ENCODE assay signal across 9 mouse cellular contexts in the genomic region with DNA sequence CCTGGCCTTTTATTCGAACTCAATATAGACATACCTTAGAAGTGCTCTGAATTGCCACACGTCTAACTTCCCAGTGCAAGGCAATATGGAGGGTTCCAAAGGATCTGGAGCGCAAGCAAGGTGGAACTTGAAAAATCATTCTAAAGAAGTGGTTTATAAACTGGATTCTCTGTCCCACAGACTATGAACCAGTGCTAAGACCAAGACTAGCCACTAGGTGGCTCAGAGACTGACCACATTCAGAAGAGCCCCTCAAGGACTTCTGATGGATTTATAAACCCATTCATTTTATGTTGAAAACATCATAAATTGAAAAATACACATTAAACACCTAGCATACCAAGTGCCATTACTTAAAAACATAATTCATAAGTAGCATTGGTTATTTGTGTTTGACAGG.
DNase-seq lines count a peak whose midpoint lies in the region; ATAC-seq and TF ChIP-seq lines count a peak whose summit lies in the region.
"Had no signal": no experiment of that assay in that cellular context is flagged by ENCODE, and none has a peak within 500 bp of the region (broad histone marks: within the 10 kb centered on the region; RNA-seq: fewer than 3 reads in every experiment).

No protein-coding gene starts in this region.

- H3K36me3 ChIP-seq in heart, postnatal 0 days (replicated peaks; ENCODE audit: control insufficient read depth, insufficient read depth, low read length) = no peaks in the 10 kb centered on the region
- no peaks in the 10 kb centered on the region for H3K36me3 ChIP-seq in heart, embryonic 11.5 days (ENCODE audit: control insufficient read depth, insufficient read depth, low read length)
- H3K36me3 ChIP-seq in forebrain, embryonic 10.5 days (replicated peaks) = no peaks in the 10 kb centered on the region

- H3K4me2 ChIP-seq in heart, postnatal 0 days (ENCODE audit: low read depth, low read length) = no peak overlapping the region
- H3K4me2 ChIP-seq in heart, embryonic 11.5 days = no peak overlapping the region

- no peaks in the 10 kb centered on the region for H3K9me3 ChIP-seq in heart, postnatal 0 days (replicated peaks; ENCODE audit: control insufficient read depth, low read length)
- no peaks in the 10 kb centered on the region for H3K9me3 ChIP-seq in heart, embryonic 11.5 days (replicated peaks; ENCODE audit: control insufficient read depth, low read length)
- no peaks in the 10 kb centered on the region for H3K9me3 ChIP-seq in forebrain, embryonic 10.5 days

- WGBS in heart, postnatal 0 days = 74% methylated on average over 3 of the region's 3 CpGs
- WGBS in heart, embryonic 11.5 days (ENCODE audit: insufficient replicate concordance) = 65% methylated on average over 3 of the region's 3 CpGs
- WGBS in forebrain, embryonic 10.5 days = 84% methylated on average over 3 of the region's 3 CpGs

- TF ChIP-seq EP300 in heart, postnatal 0 days (IDR thresholded peaks at IDR 0.05; ENCODE audit: low read depth) = no peak

- no peak overlapping the region for H3K27ac ChIP-seq in heart, postnatal 0 days (ENCODE audit: low read depth)
- no peak overlapping the region for H3K27ac ChIP-seq in heart, embryonic 11.5 days (ENCODE audit: low read depth, low read length)
- no peak overlapping the region for H3K27ac ChIP-seq in forebrain, embryonic 10.5 days

- no peaks in the 10 kb centered on the region for H3K4me1 ChIP-seq in heart, postnatal 0 days (ENCODE audit: control insufficient read depth, insufficient read depth)
- H3K4me1 ChIP-seq in heart, embryonic 11.5 days (ENCODE audit: control insufficient read depth, insufficient read depth, low read length) = no peaks in the 10 kb centered on the region
- no peaks in the 10 kb centered on the region for H3K4me1 ChIP-seq in forebrain, embryonic 10.5 days

- CTCF ChIA-PET in Patski (lab: Charles Lee) = no interaction called here

- peak; percentile 37; the same call in 1 of the 2 replicates for TF ChIP-seq CTCF in heart, postnatal 0 days (IDR thresholded peaks at IDR 0.05; ENCODE audit: low read depth)
- TF ChIP-seq CTCF in Patski (IDR thresholded peaks at IDR 0.05) = peak; percentile 45

- no peaks in the 10 kb centered on the region for H3K27me3 ChIP-seq in heart, postnatal 0 days (ENCODE audit: control insufficient read depth, insufficient read depth, low read length)
- no peaks in the 10 kb centered on the region for H3K27me3 ChIP-seq in heart, embryonic 11.5 days (ENCODE audit: control insufficient read depth, insufficient read depth, low read length)
- peaks cover 5% of the 10 kb centered on the region for H3K27me3 ChIP-seq in Patski
- H3K27me3 ChIP-seq in forebrain, embryonic 10.5 days (ENCODE audit: poor library complexity, severe bottlenecking) = no peaks in the 10 kb centered on the region

- no peak overlapping the region for H3K4me3 ChIP-seq in heart, postnatal 0 days (ENCODE audit: low read depth, low read length)
- H3K4me3 ChIP-seq in heart, embryonic 11.5 days (ENCODE audit: low read depth, low read length) = no peak overlapping the region
- no peak overlapping the region for H3K4me3 ChIP-seq in forebrain, embryonic 10.5 days

- ATAC-seq in heart, postnatal 0 days (ENCODE audit: insufficient read depth, low read depth) = no peak
- no peak for ATAC-seq in heart, embryonic 11.5 days (replicated peaks; ENCODE audit: insufficient number of reproducible peaks, low FRiP score, low TSS enrichment)
- no peak for ATAC-seq in Patski

- DNase-seq in heart, postnatal 0 days (ENCODE audit: low spot score) = no peak
- DNase-seq in lung, postnatal 10 days = peak; percentile 16
- no peak for DNase-seq in lung, postnatal 25 days (ENCODE audit: low spot score)
- DNase-seq in Patski (ENCODE audit: low read depth, low spot score) = no peak
- DNase-seq in embryo, embryonic 11 days = peak; percentile 27
- DNase-seq in forebrain, embryonic 10.5 days (ENCODE audit: extremely low spot score, low spot score) = no peak
- DNase-seq in spleen, postnatal 4 days (ENCODE audit: low spot score in 2 of 2) = no peak
- DNase-seq: thymus, postnatal 14 days had no signal

- in situ Hi-C loops in Patski (cut with MboI; ENCODE audit: low pct_unique_long_range_greater_than_20kb) = no loop called here

- POLR2A ChIA-PET in Patski (lab: Charles Lee) = no interaction called here

- H3K9ac ChIP-seq in heart, postnatal 0 days (replicated peaks; ENCODE audit: low read depth, low read length) = no peak overlapping the region
- H3K9ac ChIP-seq in heart, embryonic 11.5 days (ENCODE audit: low read depth, low read length) = no peak overlapping the region

Comparison
In these comparisons a context has a peak if more than half of its experiments do, and no peak if none do; other contexts are left out.
1. DNase-seq: peak in lung, postnatal 10 days (single experiment) and embryo, embryonic 11 days (single experiment); none in heart, postnatal 0 days (single experiment), lung, postnatal 25 days (single experiment), Patski (single experiment), forebrain, embryonic 10.5 days (single experiment) and spleen, postnatal 4 days (0 of 2).